Mouse (Mus musculus) midbrain, embryonic 13.5 days (tissue): ENCODE measurements around the gene Cep135. TPM values are rescaled to one million over a fixed set of nuclear protein-coding genes. Genes with fewer than 3 reads are reported as not detected.

Experiments
- ATAC-seq: fragments of 200-750 bp; cut with Nextera tagmentation; 2 replicates; pipeline ENCODE4 v1.8.0; 2017; ENCODE audit warnings: mild to moderate bottlenecking, moderate TSS enrichment, moderate library complexity
- H3K27ac ChIP-seq: fragments of 300-500 bp; sonication (generic); 2 replicates; pipeline ENCODE4 v1.5.1; 2015; ENCODE audit warnings: inconsistent platforms, mild to moderate bottlenecking, moderate library complexity
- H3K27me3 ChIP-seq: fragments of 300-500 bp; sonication (generic); 2 replicates; pipeline ENCODE4 v1.6.1; 2015; ENCODE audit warnings: mild to moderate bottlenecking, inconsistent platforms
- H3K36me3 ChIP-seq: fragments of 300-500 bp; sonication (generic); 2 replicates; pipeline ENCODE4 v1.6.1; 2015; ENCODE audit warnings: mild to moderate bottlenecking, inconsistent platforms
- H3K4me1 ChIP-seq: fragments of 300-500 bp; sonication (generic); replicated peaks from 2 replicates; pipeline ENCODE4 v1.6.1; 2015; ENCODE audit warnings: inconsistent platforms
- H3K4me2 ChIP-seq: fragments of 300-500 bp; sonication (generic); replicated peaks from 2 replicates; pipeline ENCODE4 v1.6.1; 2015; ENCODE audit warnings: moderate library complexity, mild to moderate bottlenecking, inconsistent platforms
- H3K4me3 ChIP-seq: fragments of 300-500 bp; sonication (generic); replicated peaks from 2 replicates; pipeline ENCODE4 v1.5.1; 2015; ENCODE audit warnings: mild to moderate bottlenecking, inconsistent platforms
- H3K9ac ChIP-seq: fragments of 300-500 bp; sonication (generic); replicated peaks from 2 replicates; pipeline ENCODE4 v1.6.1; 2015; ENCODE audit warnings: mild to moderate bottlenecking, inconsistent platforms
- H3K9me3 ChIP-seq: fragments of 300-500 bp; sonication (generic); 2 replicates; pipeline ENCODE4 v1.6.1; 2016; ENCODE audit warnings: mild to moderate bottlenecking, inconsistent platforms
- WGBS: fragments of 180-500 bp; shearing (Covaris S2); methylation state at CpG from one replicate; pipeline ENCODE4 v1.1.7; 2015; 5-methylcytosine and 5-hydroxymethylcytosine counted together
- polyA plus RNA-seq: library from polyadenylated mRNA; unstranded; fragments of >200 nt; fragmentation: Nextera tagmentation; extraction: Ambion mirVana; gene quantifications from 2 replicates; pipeline ENCODE4 v1.2.1, GENCODE M21; 2015

Gene Cep135
- polyA plus RNA-seq, 1 experiment from 2014 or later: 4.4 TPM

GRCm38 (mm10) chr5:76609702-76610370 lies 21.3 kb downstream of the Cep135 start:
- Histone ChIP-seq H3K4me1 (no peaks in the 10 kb centered on the region), H3K9me3 (no peaks in the 10 kb centered on the region), H3K27ac (no peak overlapping the region), H3K4me3 (no peak overlapping the region), H3K27me3 (no peaks in the 10 kb centered on the region), H3K9ac (no peak overlapping the region), H3K36me3 (peaks cover 57% of the 10 kb centered on the region), H3K4me2 (no peak overlapping the region)
- no peak for ATAC-seq
- WGBS: 94% methylated on average over 8 of the region's 8 CpGs

- Histone ChIP-seq H3K4me1 (no peaks in the 10 kb centered on the region), H3K9ac (no peak overlapping the region), H3K4me3 (no peak overlapping the region), H3K4me2 (no peak overlapping the region), H3K36me3 (peaks cover 59% of the 10 kb centered on the region), H3K27ac (no peak overlapping the region), H3K27me3 (no peaks in the 10 kb centered on the region), H3K9me3 (no peaks in the 10 kb centered on the region)
- ATAC-seq: no peak
- WGBS: 94% methylated on average over 6 of the region's 6 CpGs
These were observed 24.5 kb downstream of the Cep135 start for GRCm38 (mm10) chr5:76612867-76613499.

- Histone ChIP-seq H3K36me3 (peaks cover 65% of the 10 kb centered on the region), H3K9me3 (no peaks in the 10 kb centered on the region), H3K4me1 (no peaks in the 10 kb centered on the region), H3K27ac (no peak overlapping the region), H3K27me3 (no peaks in the 10 kb centered on the region), H3K4me2 (no peak overlapping the region), H3K9ac (no peak overlapping the region), H3K4me3 (no peak overlapping the region)
- WGBS: 94% methylated on average over 8 of the region's 8 CpGs
- ATAC-seq: no peak
These were observed 26.8 kb downstream of the Cep135 start for GRCm38 (mm10) chr5:76615276-76615675.

- H3K9ac ChIP-seq: no peak overlapping the region
- no peak for ATAC-seq
- no peak overlapping the region for H3K4me3 ChIP-seq
- H3K4me2 ChIP-seq: no peak overlapping the region
- no peaks in the 10 kb centered on the region for H3K4me1 ChIP-seq
- no peaks in the 10 kb centered on the region for H3K9me3 ChIP-seq
- H3K27me3 ChIP-seq: no peaks in the 10 kb centered on the region
- WGBS: 93% methylated on average over 2 of the region's 2 CpGs
- H3K27ac ChIP-seq: no peak overlapping the region
- H3K36me3 ChIP-seq: peaks cover 57% of the 10 kb centered on the region
These were observed 27.8 kb downstream of the Cep135 start for GRCm38 (mm10) chr5:76616196-76616747.

GRCm38 (mm10) chr5:76618750-76619149 lies 30.3 kb downstream of the Cep135 start:
- no peak for ATAC-seq
- H3K27me3 ChIP-seq: no peaks in the 10 kb centered on the region

GRCm38 (mm10) chr5:76623759-76624158 lies 35.3 kb downstream of the Cep135 start:
- no peaks in the 10 kb centered on the region for H3K4me1 ChIP-seq
- no peak overlapping the region for H3K4me2 ChIP-seq
- ATAC-seq: no peak
- 98% methylated on average over 9 of the region's 9 CpGs for WGBS
- H3K36me3 ChIP-seq: peaks cover 33% of the 10 kb centered on the region
- no peaks in the 10 kb centered on the region for H3K9me3 ChIP-seq
- H3K9ac ChIP-seq: no peak overlapping the region
- no peak overlapping the region for H3K4me3 ChIP-seq
- H3K27ac ChIP-seq: no peak overlapping the region
- no peaks in the 10 kb centered on the region for H3K27me3 ChIP-seq

More at GRCm38 (mm10) chr5:76618750-76619149, 30.3 kb downstream of the Cep135 start:
- WGBS: 91% methylated on average over 7 of the region's 7 CpGs
- Histone ChIP-seq H3K4me3 (no peak overlapping the region), H3K4me1 (no peaks in the 10 kb centered on the region), H3K4me2 (no peak overlapping the region), H3K27ac (no peak overlapping the region), H3K9me3 (no peaks in the 10 kb centered on the region), H3K36me3 (peaks cover 55% of the 10 kb centered on the region), H3K9ac (no peak overlapping the region)

GRCm38 (mm10) chr5:76627770-76628169 lies 39.3 kb downstream of the Cep135 start:
- H3K9me3 ChIP-seq: no peaks in the 10 kb centered on the region
- no peak overlapping the region for H3K4me2 ChIP-seq
- peaks cover 27% of the 10 kb centered on the region for H3K36me3 ChIP-seq
- no peak overlapping the region for H3K9ac ChIP-seq
- no peak overlapping the region for H3K27ac ChIP-seq
- no peaks in the 10 kb centered on the region for H3K27me3 ChIP-seq
- WGBS: 94% methylated on average over 1 of the region's 1 CpGs
- no peaks in the 10 kb centered on the region for H3K4me1 ChIP-seq
- ATAC-seq: no peak
- no peak overlapping the region for H3K4me3 ChIP-seq

- Histone ChIP-seq H3K9me3 (no peaks in the 10 kb centered on the region), H3K4me2 (no peak overlapping the region), H3K27ac (no peak overlapping the region), H3K4me1 (no peaks in the 10 kb centered on the region), H3K36me3 (peaks cover 60% of the 10 kb centered on the region), H3K4me3 (no peak overlapping the region), H3K9ac (no peak overlapping the region), H3K27me3 (no peaks in the 10 kb centered on the region)
- 83% methylated on average over 10 of the region's 10 CpGs for WGBS
- no peak for ATAC-seq
These were observed 45.5 kb downstream of the Cep135 start for GRCm38 (mm10) chr5:76634012-76634411.

- WGBS: 95% methylated on average over 2 of the region's 2 CpGs
- Histone ChIP-seq H3K4me3 (no peak overlapping the region), H3K4me1 (no peaks in the 10 kb centered on the region), H3K27ac (no peak overlapping the region), H3K36me3 (peaks cover 74% of the 10 kb centered on the region), H3K9me3 (no peaks in the 10 kb centered on the region), H3K27me3 (no peaks in the 10 kb centered on the region), H3K4me2 (no peak overlapping the region), H3K9ac (no peak overlapping the region)
- no peak for ATAC-seq
These were observed 47.1 kb downstream of the Cep135 start for GRCm38 (mm10) chr5:76635592-76635991.

- Histone ChIP-seq H3K9me3 (no peaks in the 10 kb centered on the region), H3K27ac (no peak overlapping the region), H3K36me3 (peaks cover 64% of the 10 kb centered on the region), H3K9ac (no peak overlapping the region), H3K4me1 (no peaks in the 10 kb centered on the region), H3K4me2 (no peak overlapping the region), H3K27me3 (no peaks in the 10 kb centered on the region), H3K4me3 (no peak overlapping the region)
- 94% methylated on average over 4 of the region's 4 CpGs for WGBS
- ATAC-seq: no peak
These were observed 53.6 kb downstream of the Cep135 start for GRCm38 (mm10) chr5:76642076-76642475.

GRCm38 (mm10) chr5:76644234-76644633 lies 55.7 kb downstream of the Cep135 start:
- no peaks in the 10 kb centered on the region for H3K4me1 ChIP-seq
- no peaks in the 10 kb centered on the region for H3K9me3 ChIP-seq
- ATAC-seq: no peak
- H3K9ac ChIP-seq: no peak overlapping the region
- H3K36me3 ChIP-seq: peaks cover 51% of the 10 kb centered on the region
- no peak overlapping the region for H3K4me3 ChIP-seq
- no peak overlapping the region for H3K27ac ChIP-seq
- H3K4me2 ChIP-seq: no peak overlapping the region
- no peaks in the 10 kb centered on the region for H3K27me3 ChIP-seq
- 96% methylated on average over 7 of the region's 7 CpGs for WGBS

GRCm38 (mm10) chr5:76645091-76645868 lies 56.8 kb downstream of the Cep135 start:
- no peak overlapping the region for H3K27ac ChIP-seq
- no peaks in the 10 kb centered on the region for H3K9me3 ChIP-seq
- ATAC-seq: no peak
- peaks cover 42% of the 10 kb centered on the region for H3K36me3 ChIP-seq
- no peak overlapping the region for H3K4me3 ChIP-seq
- 96% methylated on average over 10 of the region's 10 CpGs for WGBS
- H3K27me3 ChIP-seq: no peaks in the 10 kb centered on the region
- H3K4me1 ChIP-seq: no peaks in the 10 kb centered on the region
- H3K4me2 ChIP-seq: no peak overlapping the region
- H3K9ac ChIP-seq: no peak overlapping the region
